Mouse (Mus musculus): Measurements from ENCODE around the gene Shtn1.
A peak's percentile ranks its signal among the peaks of the same experiment; 100 is the strongest.

Gene Shtn1

DNA sequence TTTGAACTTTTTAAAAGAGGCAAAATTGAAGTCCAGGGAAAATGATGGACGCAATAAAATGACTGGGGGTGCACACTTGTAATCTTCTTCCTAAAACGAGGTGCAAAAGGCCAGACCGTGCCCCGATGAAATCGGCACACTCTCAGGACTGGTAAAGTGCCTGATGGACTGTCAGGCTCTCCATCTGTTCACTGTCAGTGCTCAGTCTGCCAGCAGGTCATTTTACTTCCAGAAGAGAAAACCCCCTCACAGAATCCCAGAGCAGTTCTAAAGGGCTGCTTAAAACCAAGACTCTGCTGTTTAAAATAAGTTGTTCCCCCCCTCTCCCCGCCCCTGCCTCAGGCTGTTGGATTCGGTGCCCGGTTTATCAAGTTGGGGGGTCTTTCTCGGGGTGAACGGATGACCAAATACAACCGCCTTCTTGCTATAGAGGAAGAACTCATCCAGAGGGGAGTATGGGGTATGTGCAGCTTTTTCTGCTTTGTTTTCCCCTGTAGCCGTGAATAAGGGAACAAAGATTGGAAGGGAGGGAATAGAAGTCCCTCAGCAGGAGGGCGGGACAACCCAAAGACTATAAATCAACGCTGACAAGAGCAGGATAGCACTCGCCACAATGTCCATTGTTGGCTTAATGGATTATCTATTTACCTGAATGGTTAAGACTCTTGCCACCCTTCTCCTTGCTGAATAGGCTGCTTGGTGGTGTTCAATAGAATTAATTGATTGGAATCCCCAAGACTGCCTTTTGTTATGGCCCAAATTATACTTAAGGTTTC lies 107.0 kb downstream of the Shtn1 start:
- no peak for DNase-seq (ENCODE audit: low read depth)

DNA sequence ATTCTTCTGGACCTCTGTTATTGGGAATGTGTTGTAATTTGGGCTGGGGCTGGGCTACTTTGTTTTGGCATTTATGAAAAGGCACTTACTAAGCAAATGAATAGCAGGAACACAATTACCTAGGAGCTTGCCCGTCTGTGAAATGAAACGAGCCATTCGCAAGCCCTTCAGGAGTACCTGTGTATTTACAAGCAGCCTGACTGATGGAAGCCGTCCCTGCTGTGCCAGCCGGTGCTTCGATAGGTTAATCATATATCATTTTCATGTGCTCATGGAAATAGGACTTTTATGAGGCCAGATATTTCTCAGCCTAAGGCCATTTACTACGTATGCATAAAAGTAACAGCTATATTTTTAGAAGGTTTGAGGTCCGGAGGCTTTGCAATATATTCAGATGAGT lies 112.9 kb downstream of the Shtn1 start:
- DNase-seq (ENCODE audit: low read depth), result no peak

DNA sequence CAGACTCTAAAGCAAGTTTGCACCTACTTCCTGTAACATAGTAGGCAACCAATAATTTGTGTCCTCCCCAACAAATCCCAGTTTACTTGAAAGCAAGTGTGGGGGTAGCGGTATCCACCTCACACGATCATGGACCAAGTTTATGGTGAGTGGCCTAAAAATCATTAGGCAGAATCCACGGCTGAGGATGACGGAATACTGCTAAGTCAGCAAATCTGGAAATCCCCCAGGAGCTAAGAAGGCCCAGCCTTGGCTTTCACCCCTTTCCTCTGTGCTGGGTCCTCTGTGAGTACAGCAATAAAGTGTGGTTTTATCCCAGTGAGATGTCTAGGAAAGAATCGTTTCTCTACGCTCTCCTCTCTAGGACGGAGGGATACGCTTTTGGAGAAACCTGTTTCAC lies 121.1 kb downstream of the Shtn1 start:
- DNase-seq (ENCODE audit: low read depth), result no peak

DNA sequence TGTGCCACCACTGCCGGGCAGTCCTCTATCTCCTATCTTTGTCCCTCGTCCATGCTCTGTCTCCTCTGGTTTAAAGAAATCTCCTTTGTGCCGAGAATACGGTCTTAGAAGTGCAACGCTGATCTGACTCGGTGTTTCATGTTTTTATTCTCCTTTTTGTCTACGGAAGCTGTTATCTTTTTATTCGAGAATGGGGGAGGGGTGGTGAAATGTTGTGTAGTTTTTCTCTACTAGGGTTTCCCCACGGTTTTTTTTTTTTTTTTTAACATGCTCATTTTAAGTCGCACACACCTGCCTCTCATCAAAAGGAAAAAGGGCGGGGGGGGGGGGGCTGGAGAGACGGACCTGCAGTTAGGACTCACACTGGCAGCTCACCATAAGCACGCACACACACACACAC lies 123.7 kb downstream of the Shtn1 start:
- DNase-seq (ENCODE audit: low read depth), result no peak

DNA sequence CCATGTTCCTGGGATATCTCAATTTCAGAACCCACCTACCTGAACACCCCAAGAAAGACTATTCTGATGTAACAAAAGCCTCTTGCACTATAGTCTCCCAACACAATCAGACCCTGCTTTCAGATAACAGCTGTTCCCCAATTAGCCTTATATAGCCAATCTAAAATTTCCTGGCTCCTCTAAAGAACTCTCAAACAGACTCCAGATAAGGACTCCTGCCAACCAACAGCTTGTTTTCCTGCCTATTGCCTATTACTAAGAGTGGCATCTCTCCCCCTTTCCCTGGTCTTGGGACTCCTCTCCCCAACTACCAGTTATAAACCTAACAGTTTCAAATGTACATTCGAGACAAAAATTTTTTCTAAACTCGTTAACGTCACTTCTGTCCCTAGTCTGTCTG lies 124.4 kb downstream of the Shtn1 start:
- no peak for DNase-seq (ENCODE audit: low read depth)

DNA sequence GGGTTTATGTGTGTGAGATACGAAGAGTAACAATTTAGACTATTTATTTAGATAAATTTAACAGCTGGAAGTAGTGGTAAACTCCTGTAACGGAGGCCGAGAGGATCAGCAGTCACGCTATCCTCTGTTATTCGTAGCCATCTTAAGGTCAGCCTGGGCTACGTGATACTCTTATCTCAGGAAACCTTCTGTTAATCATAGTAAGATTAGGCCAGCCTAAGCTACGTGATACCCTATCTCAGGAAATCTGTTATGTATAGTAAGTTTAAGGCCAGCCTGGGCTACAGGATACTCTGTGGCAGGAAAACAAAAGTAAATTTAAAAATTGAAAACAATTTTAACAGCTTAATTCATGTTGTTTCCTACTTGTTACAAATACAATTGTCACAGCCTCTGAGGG lies 129.9 kb downstream of the Shtn1 start:
- DNase-seq (ENCODE audit: low read depth), result no peak

DNA sequence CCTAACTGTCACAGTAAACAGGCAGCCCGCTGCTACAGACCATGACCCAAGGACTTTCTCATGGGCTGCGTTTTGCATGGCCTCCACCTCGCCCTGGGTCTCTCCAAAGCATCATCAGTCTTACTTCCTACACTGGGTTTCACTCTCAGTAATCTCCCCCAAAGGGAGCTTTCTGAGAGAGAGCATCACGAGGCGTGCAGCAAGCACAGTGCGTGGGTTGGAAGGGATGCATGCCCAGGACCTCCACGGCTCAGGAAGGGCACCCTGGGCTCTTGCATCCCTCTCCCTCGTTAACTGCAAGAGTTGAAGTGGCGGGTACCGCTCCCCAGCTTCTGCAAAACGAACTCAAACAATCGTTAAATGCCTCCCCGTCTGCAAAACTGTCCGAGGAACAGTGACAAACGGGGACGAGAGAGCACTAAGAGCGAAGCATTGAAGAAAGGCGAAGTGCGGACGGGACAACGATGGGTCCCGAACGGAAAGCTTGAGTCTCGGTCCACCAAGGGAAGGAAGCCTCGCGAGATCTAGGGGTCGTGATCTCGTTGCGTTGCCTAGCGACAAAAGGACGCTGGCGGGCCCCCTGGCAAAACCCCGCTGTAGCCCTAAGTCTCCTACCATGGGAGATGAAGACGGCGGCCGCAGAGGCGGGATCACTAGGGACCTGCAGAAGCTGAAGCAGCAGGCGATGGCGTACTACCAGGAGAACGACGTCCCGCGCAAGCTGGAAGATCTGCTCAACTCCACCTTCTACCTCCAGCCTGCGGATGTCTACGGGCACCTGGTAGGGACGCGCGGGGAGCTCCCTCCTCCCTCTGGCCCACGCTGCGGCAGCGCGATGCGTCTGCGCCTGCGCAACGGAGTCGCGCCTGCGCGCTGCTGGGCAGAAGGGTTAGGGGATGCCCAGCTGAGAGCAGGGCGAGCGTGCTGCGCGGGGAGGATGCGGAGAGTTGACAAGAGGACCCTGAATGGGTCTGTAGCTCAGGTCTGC lies 132.8 kb downstream of the Shtn1 start, which contains the start of the genes Eno4 and Hspa12a:
Gene Eno4, plus strand, starts transcription at position 585 of the 988 bp plus-strand sequence.
Gene Hspa12a, minus strand, starts transcription at position 814 of the 988 bp plus-strand sequence.
- peak; percentile 91 for DNase-seq (ENCODE audit: low read depth)

DNA sequence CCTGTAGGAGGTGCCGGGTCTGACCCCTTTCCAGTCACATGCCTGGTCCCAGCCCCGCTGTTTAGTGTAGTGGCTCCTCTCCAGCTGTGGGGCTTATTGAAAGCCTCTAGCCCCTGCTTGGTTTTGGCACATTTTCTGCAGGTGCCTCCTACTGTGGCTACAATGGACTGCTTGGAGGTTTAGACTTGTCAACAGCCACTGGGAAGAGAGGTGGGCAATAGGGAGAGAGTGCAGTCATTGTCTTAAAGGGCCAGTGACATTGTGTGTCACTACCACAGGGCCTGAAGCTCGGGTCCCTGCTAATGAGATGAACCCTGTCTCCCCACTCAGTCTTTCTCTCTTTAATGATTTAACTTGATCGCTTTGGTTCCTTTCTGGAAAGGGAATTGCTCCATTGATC lies 142.8 kb downstream of the Shtn1 start:
- DNase-seq (ENCODE audit: low read depth), result no peak

DNA sequence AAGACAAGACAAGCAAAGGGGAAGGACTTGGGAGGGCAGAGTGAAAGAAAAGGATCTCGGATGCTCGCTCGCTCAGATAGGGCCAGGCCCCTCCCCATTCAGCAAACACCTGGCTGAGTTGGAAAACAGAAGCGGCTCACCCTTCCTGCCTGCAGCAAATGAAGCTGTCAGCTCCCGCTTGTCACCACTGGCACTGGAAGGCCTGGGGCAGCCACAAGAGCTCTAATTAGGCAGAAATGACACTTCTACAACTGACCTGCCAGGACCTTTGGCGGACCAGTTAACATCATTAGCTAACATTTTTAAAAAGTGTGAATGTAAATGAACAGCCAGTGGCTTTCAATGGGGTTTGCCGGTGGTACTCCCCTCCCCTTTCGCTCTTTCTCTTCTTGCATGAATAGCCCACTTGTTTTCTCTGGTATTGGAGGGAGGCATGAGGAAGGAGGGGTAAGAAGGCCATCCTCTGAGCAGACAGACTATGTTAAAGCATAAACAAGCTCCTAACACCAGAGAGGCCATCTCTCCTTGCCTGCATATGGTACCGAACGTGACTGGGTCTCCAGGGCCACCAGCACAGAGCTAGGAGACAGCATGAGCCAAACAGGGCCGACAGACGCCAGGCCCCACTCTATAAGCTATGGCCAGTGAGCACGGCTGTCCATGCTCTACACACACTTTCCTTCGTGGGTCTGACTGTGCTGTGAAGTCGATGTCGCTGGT lies 144.7 kb downstream of the Shtn1 start:
- no peak for DNase-seq (ENCODE audit: low read depth)
